Mouse (Mus musculus) limb, embryonic 13.5 days (tissue): ENCODE measurements around the gene Imp4. TPM values are rescaled to one million over a fixed set of nuclear protein-coding genes. Genes with fewer than 3 reads are reported as not detected.

Source experiments
- ATAC-seq: fragments of 200-750 bp; cut with Nextera tagmentation; 2 replicates; pipeline ENCODE4 v1.8.0; 2017; ENCODE audit warnings: low read depth, moderate number of reproducible peaks, moderate TSS enrichment; ENCODE audit not compliant: low FRiP score
- H3K27ac ChIP-seq: fragments of 300-500 bp; sonication (generic); 2 replicates; pipeline ENCODE4 v1.5.1; 2015; ENCODE audit warnings: inconsistent platforms, mild to moderate bottlenecking, moderate library complexity
- H3K27me3 ChIP-seq: fragments of 300-500 bp; sonication (generic); 2 replicates; pipeline ENCODE4 v1.6.1; 2015; ENCODE audit warnings: mild to moderate bottlenecking, inconsistent platforms
- H3K36me3 ChIP-seq: fragments of 300-500 bp; sonication (generic); 2 replicates; pipeline ENCODE4 v1.6.1; 2015; ENCODE audit warnings: inconsistent platforms, mild to moderate bottlenecking, moderate library complexity
- H3K4me1 ChIP-seq: fragments of 300-500 bp; sonication (generic); 2 replicates; pipeline ENCODE4 v1.6.1; 2015; ENCODE audit warnings: inconsistent platforms
- H3K4me2 ChIP-seq: fragments of 300-500 bp; sonication (generic); replicated peaks from 2 replicates; pipeline ENCODE4 v1.6.1; 2015; ENCODE audit warnings: inconsistent platforms, mild to moderate bottlenecking, moderate library complexity
- H3K4me3 ChIP-seq: fragments of 300-500 bp; sonication (generic); 2 replicates; pipeline ENCODE4 v1.5.1; 2015; ENCODE audit warnings: moderate library complexity, mild to moderate bottlenecking, inconsistent platforms
- H3K9ac ChIP-seq: fragments of 300-500 bp; sonication (generic); 2 replicates; pipeline ENCODE4 v1.6.1; 2015; ENCODE audit warnings: mild to moderate bottlenecking, inconsistent platforms
- H3K9me3 ChIP-seq: fragments of 300-500 bp; sonication (generic); 2 replicates; pipeline ENCODE4 v1.6.1; 2016; ENCODE audit warnings: inconsistent platforms
- WGBS: fragments of 180-500 bp; shearing (Covaris S2); methylation state at CpG from one replicate; pipeline ENCODE4 v1.1.7; 2015; 5-methylcytosine and 5-hydroxymethylcytosine counted together
- polyA plus RNA-seq: library from polyadenylated mRNA; unstranded; fragments of >200 nt; fragmentation: Nextera tagmentation; extraction: Ambion mirVana; gene quantifications from 2 replicates; pipeline ENCODE4 v1.2.1, GENCODE M21; 2015

The Imp4 gene
- polyA plus RNA-seq, result 74.9 and 81.3 TPM in 2 replicates

- ATAC-seq, result peak; percentile 96
These were observed at the start of gene Imp4, which contains the start of gene Ccdc115 for GRCm38 (mm10) chr1:34439215-34439960. TSS of gene Imp4 (plus strand) at chr1:34439851. TSS of gene Ccdc115 (minus strand) at chr1:34439672.

DNA sequence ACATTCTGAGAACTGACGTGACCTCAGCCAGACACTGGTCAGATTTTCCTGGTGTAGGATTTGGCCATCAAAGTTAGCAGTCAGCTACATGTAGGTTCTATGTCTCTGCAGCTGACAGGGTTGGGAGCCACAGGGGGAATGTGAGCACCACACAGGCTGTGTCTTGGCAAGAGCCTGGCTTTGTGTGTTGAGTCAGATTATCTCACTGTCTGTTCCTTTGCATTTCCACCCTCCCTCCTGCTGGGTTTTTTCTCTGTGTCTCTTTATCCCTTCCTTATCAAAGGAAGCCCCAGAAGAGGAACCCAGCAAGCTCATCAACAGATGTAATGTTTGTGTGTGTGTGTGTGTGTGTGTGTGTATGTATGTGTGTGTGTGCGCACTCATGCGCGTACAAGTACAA, 43.3 kb upstream of the Imp4 start:
- no peaks in the 10 kb centered on the region for H3K36me3 ChIP-seq
- H3K4me1 ChIP-seq, result no peaks in the 10 kb centered on the region
- no peak overlapping the region for H3K9ac ChIP-seq
- H3K4me2 ChIP-seq, result no peak overlapping the region
- H3K27ac ChIP-seq, result no peak overlapping the region
- H3K9me3 ChIP-seq, result no peaks in the 10 kb centered on the region
- no peak for ATAC-seq
- no peaks in the 10 kb centered on the region for H3K27me3 ChIP-seq
- 93% methylated on average over 4 of the region's 4 CpGs for WGBS
- no peak overlapping the region for H3K4me3 ChIP-seq

More at GRCm38 (mm10) chr1:34439215-34439960, at the start of gene Imp4, which contains the start of gene Ccdc115:
- under 1% methylated on average over 48 of the region's 48 CpGs for WGBS
- Histone ChIP-seq H3K4me3 (peak within 1 kb of the TSS; percentile 66), H3K4me1 (peaks cover 16% of the 10 kb centered on the region), H3K27ac (0 out of 2 replicates have a peak within 1 kb of the TSS, but pooled peaks have one; percentile 16), H3K9me3 (no peaks in the 10 kb centered on the region), H3K36me3 (peaks cover 35% of the 10 kb centered on the region), H3K4me2 (peak within 1 kb of the TSS; percentile 79), H3K9ac (peak within 1 kb of the TSS; percentile 65), H3K27me3 (no peaks in the 10 kb centered on the region)

DNA sequence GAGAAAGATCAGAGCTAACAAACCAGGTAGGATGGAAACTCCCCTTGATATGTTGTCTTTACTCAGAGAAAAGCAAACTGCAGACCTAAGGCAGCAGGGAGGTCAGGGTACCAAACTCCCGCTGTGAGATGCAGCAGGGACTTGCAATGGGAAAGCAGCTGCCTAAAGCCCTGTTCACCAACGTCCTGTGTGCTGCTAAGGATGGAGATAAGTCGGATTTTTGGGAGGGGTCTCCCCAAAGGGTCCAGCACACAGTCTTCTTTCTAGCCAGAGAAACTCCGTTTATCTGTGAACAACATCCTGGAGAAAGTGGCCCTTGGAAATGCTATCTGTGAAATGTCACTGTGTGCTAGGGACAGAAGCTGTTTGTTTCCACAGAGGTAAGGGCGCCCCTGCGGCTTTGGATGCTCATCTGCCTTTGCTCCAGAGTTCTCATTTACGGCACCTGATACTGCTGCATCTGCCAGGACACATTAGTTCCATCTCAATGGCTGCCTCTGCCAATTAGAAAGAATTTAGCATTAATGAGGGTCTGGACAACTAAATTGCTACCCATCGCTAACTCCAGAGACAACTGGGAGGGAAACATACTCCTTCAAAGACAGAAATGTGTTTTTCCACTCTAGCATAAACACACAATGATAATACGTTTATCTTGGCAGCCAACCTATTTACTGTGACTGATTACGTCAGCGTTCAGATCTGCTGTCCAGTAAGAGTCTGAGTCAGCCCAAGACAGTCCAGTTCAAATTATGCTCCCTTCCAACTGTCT, 40.3 kb upstream of the Imp4 start:
- H3K36me3 ChIP-seq, result no peaks in the 10 kb centered on the region
- no peaks in the 10 kb centered on the region for H3K9me3 ChIP-seq
- no peak overlapping the region for H3K9ac ChIP-seq
- 50% methylated on average over 11 of the region's 11 CpGs for WGBS
- H3K4me2 ChIP-seq, result no peak overlapping the region
- ATAC-seq, result no peak
- H3K4me3 ChIP-seq, result no peak overlapping the region
- H3K4me1 ChIP-seq, result no peaks in the 10 kb centered on the region
- H3K27ac ChIP-seq, result no peak overlapping the region
- no peaks in the 10 kb centered on the region for H3K27me3 ChIP-seq

- Histone ChIP-seq H3K27ac (no peak overlapping the region), H3K9ac (no peak overlapping the region), H3K4me1 (peaks cover 7% of the 10 kb centered on the region), H3K9me3 (peaks cover 54% of the 10 kb centered on the region), H3K4me3 (no peak overlapping the region), H3K36me3 (peaks cover 30% of the 10 kb centered on the region), H3K4me2 (no peak overlapping the region), H3K27me3 (no peaks in the 10 kb centered on the region)
- ATAC-seq, result no peak
- WGBS, result 98% methylated on average over 2 of the region's 2 CpGs
These were observed 11.2 kb upstream of the Imp4 start for GRCm38 (mm10) chr1:34428466-34428865.

- H3K4me2 ChIP-seq, result no peak overlapping the region
- H3K9ac ChIP-seq, result no peak overlapping the region
- H3K27me3 ChIP-seq, result no peaks in the 10 kb centered on the region
- no peak overlapping the region for H3K27ac ChIP-seq
- peaks cover 30% of the 10 kb centered on the region for H3K36me3 ChIP-seq
- WGBS, result 91% methylated on average over 4 of the region's 4 CpGs
- no peak overlapping the region for H3K4me3 ChIP-seq
- peaks cover 54% of the 10 kb centered on the region for H3K9me3 ChIP-seq
- H3K4me1 ChIP-seq, result peaks cover 14% of the 10 kb centered on the region
- no peak for ATAC-seq
These were observed 10.4 kb upstream of the Imp4 start for GRCm38 (mm10) chr1:34429281-34429680.

- Histone ChIP-seq H3K4me3 (no peak overlapping the region), H3K9me3 (peaks cover 54% of the 10 kb centered on the region), H3K9ac (no peak overlapping the region), H3K4me1 (peaks cover 14% of the 10 kb centered on the region), H3K27ac (no peak overlapping the region), H3K27me3 (no peaks in the 10 kb centered on the region), H3K36me3 (peaks cover 30% of the 10 kb centered on the region), H3K4me2 (no peak overlapping the region)
- WGBS, result 98% methylated on average over 3 of the region's 3 CpGs
- no peak for ATAC-seq
These were observed 8.7 kb upstream of the Imp4 start for GRCm38 (mm10) chr1:34430981-34431380.

- Histone ChIP-seq H3K9me3 (peaks cover 51% of the 10 kb centered on the region), H3K4me1 (peaks cover 14% of the 10 kb centered on the region), H3K36me3 (peaks cover 30% of the 10 kb centered on the region), H3K27me3 (no peaks in the 10 kb centered on the region), H3K27ac (no peak overlapping the region), H3K4me2 (no peak overlapping the region), H3K4me3 (no peak overlapping the region), H3K9ac (no peak overlapping the region)
- WGBS, result 96% methylated on average over 9 of the region's 9 CpGs
- no peak for ATAC-seq
These were observed 8.2 kb upstream of the Imp4 start for GRCm38 (mm10) chr1:34431431-34431830.

GRCm38 (mm10) chr1:34432411-34432775, 7.3 kb upstream of the Imp4 start:
- Histone ChIP-seq H3K36me3 (peaks cover 38% of the 10 kb centered on the region), H3K9me3 (peaks cover 43% of the 10 kb centered on the region), H3K27ac (peak overlapping the region; percentile 74; the same call in 1 of the 2 replicates), H3K27me3 (no peaks in the 10 kb centered on the region), H3K4me3 (peak overlapping the region; percentile 47), H3K9ac (peak overlapping the region; percentile 65; the same call in 1 of the 2 replicates), H3K4me1 (peaks cover 14% of the 10 kb centered on the region), H3K4me2 (peak overlapping the region; percentile 66)
- WGBS, result 52% methylated on average over 13 of the region's 13 CpGs
- ATAC-seq, result no peak

- peak overlapping the region; percentile 74 for H3K27ac ChIP-seq
- peaks cover 14% of the 10 kb centered on the region for H3K4me1 ChIP-seq
- peaks cover 39% of the 10 kb centered on the region for H3K36me3 ChIP-seq
- peak overlapping the region; percentile 66 for H3K4me2 ChIP-seq
- peak overlapping the region; percentile 65 for H3K9ac ChIP-seq
- peak; percentile 16; the same call in 1 of the 2 replicates for ATAC-seq
- WGBS, result 13% methylated on average over 35 of the region's 35 CpGs
- peaks cover 39% of the 10 kb centered on the region for H3K9me3 ChIP-seq
- H3K27me3 ChIP-seq, result no peaks in the 10 kb centered on the region
- peak overlapping the region; percentile 47 for H3K4me3 ChIP-seq
These were observed 6.7 kb upstream of the Imp4 start for GRCm38 (mm10) chr1:34432776-34433481.

GRCm38 (mm10) chr1:34433891-34434521, 5.6 kb upstream of the Imp4 start:
- H3K27me3 ChIP-seq, result no peaks in the 10 kb centered on the region
- peak overlapping the region; percentile 61 for H3K27ac ChIP-seq

GRCm38 (mm10) chr1:34434660-34435160, 4.9 kb upstream of the Imp4 start:
- H3K27ac ChIP-seq, result peak overlapping the region; percentile 78
- WGBS, result under 1% methylated on average over 30 of the region's 30 CpGs
- peak; percentile 8; the same call in 1 of the 2 replicates for ATAC-seq
- H3K36me3 ChIP-seq, result peaks cover 33% of the 10 kb centered on the region
- peak overlapping the region; percentile 64 for H3K4me3 ChIP-seq
- H3K4me2 ChIP-seq, result peak overlapping the region; percentile 66
- H3K4me1 ChIP-seq, result peaks cover 19% of the 10 kb centered on the region
- no peaks in the 10 kb centered on the region for H3K27me3 ChIP-seq
- H3K9me3 ChIP-seq, result peaks cover 27% of the 10 kb centered on the region
- H3K9ac ChIP-seq, result peak overlapping the region; percentile 71

More at GRCm38 (mm10) chr1:34433891-34434521, 5.6 kb upstream of the Imp4 start:
- Histone ChIP-seq H3K4me1 (peaks cover 19% of the 10 kb centered on the region), H3K4me2 (peak overlapping the region; percentile 66), H3K4me3 (peak overlapping the region; percentile 64), H3K36me3 (peaks cover 39% of the 10 kb centered on the region), H3K9me3 (peaks cover 34% of the 10 kb centered on the region), H3K9ac (peak overlapping the region; percentile 25)
- no peak for ATAC-seq
- 15% methylated on average over 19 of the region's 19 CpGs for WGBS
